17 mouse cellular contexts compared by ENCODE assay signal in the genomic region with DNA sequence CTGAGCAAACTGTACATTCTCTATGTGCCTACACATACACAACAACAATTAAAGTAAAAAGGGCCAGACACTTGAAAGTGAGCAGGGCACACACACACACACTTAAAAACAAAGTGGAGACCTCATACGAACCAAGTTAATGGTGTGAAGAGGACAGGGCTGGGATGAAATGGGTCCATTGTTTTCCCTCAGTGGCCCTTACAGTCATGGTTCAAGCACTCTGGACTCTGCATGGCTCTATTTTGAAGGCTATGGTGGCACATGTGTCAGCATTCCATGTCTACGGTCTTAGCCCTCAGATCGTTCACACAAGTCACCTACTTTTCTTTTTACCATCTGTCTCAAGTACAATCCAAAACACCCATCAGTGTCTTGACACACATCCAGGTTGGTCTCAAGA. TPM values are rescaled to one million over a fixed set of nuclear protein-coding genes. Genes with fewer than 3 reads are reported as not detected.
"Had no signal": no experiment of that assay in that cellular context is flagged by ENCODE, and none has a peak within 500 bp of the region (broad histone marks: within the 10 kb centered on the region; RNA-seq: fewer than 3 reads in every experiment).

No protein-coding gene starts in this region.

- H3K27ac ChIP-seq: lung, embryonic 15.5 days; macrophage; midbrain, embryonic 12.5 days; neural tube, embryonic 12.5 days; stomach, embryonic 15.5 days; stomach, postnatal 0 days had no signal

- H3K4me2 ChIP-seq: lung, embryonic 15.5 days; midbrain, embryonic 12.5 days; neural tube, embryonic 12.5 days; stomach, embryonic 15.5 days had no signal

- DNase-seq: liver, postnatal 0 days; lung, adult 2 months; lung, postnatal 14 days; lung, postnatal 36 days; midbrain, embryonic 14.5 days; right cerebral cortex, postnatal 14 days; thymus, adult 2 months; thymus, postnatal 25 days; thymus, postnatal 4 days had no signal

- H3K4me1 ChIP-seq: neural tube, embryonic 12.5 days; stomach, embryonic 15.5 days had no signal

- H3K9me3 ChIP-seq: lung, embryonic 15.5 days; megakaryocyte, embryonic 14.5 days; midbrain, embryonic 12.5 days; neural tube, embryonic 12.5 days; stomach, embryonic 15.5 days had no signal

- H3K36me3 ChIP-seq: lung, embryonic 15.5 days; midbrain, embryonic 12.5 days; neural tube, embryonic 12.5 days; stomach, embryonic 15.5 days had no signal

- ATAC-seq: liver, postnatal 0 days; lung, postnatal 0 days had no signal

- H3K9ac ChIP-seq: liver, postnatal 0 days; lung, embryonic 15.5 days; midbrain, embryonic 12.5 days; neural tube, embryonic 12.5 days; stomach, embryonic 15.5 days had no signal

- H3K4me3 ChIP-seq: lung, embryonic 15.5 days; megakaryocyte, embryonic 14.5 days; midbrain, embryonic 12.5 days; neural tube, embryonic 12.5 days; stomach, embryonic 15.5 days had no signal

- H3K27me3 ChIP-seq: lung, embryonic 15.5 days; megakaryocyte, embryonic 14.5 days; midbrain, embryonic 12.5 days; neural tube, embryonic 12.5 days; stomach, embryonic 15.5 days had no signal

RNA-seq across cellular contexts. Expression of a gene that starts 28.1 kb away (rescaled TPM):
- polyA plus RNA-seq: macrophage had no signal
